Mouse (Mus musculus): Measurements from ENCODE around the gene Mansc4.

- no peak for TF ChIP-seq HCFC1 (IDR thresholded peaks at IDR 0.05; ENCODE audit: low read depth, low read length)
- TF ChIP-seq ZC3H11A (IDR thresholded peaks at IDR 0.05; ENCODE audit: low read depth, low read length): no peak
- no peak for TF ChIP-seq E2F4 (IDR thresholded peaks at IDR 0.05; ENCODE audit: borderline replicate concordance, low read depth, low read length)
- no peak for TF ChIP-seq CTCF (IDR thresholded peaks at IDR 0.05 in 2 of 3, conservative IDR thresholded peaks at IDR 0.05 in 1 of 3; ENCODE audit: control insufficient read depth in 1 of 3, insufficient read depth in 1 of 3, low read depth in 2 of 3, low read length in 3 of 3, poor library complexity in 1 of 3, severe bottlenecking in 1 of 3)
- no peak for TF ChIP-seq EP300 (IDR thresholded peaks at IDR 0.05; ENCODE audit: low read depth in 1 of 2, low read length in 2 of 2)
- no peak for TF ChIP-seq RCOR1 (IDR thresholded peaks at IDR 0.05; ENCODE audit: low read depth, low read length)
- no peak for TF ChIP-seq ZNF384 (IDR thresholded peaks at IDR 0.05; ENCODE audit: low read depth, low read length)
- TF ChIP-seq KAT2A (conservative IDR thresholded peaks at IDR 0.05; ENCODE audit: low read depth, low read length): no peak
- no peak for TF ChIP-seq POLR2A (IDR thresholded peaks at IDR 0.05; ENCODE audit: control insufficient read depth in 1 of 2, insufficient read depth in 1 of 2, low read depth in 1 of 2, low read length in 2 of 2, poor library complexity in 1 of 2)
- no peak for TF ChIP-seq MXI1 (IDR thresholded peaks at IDR 0.05; ENCODE audit: low read depth, low read length)
- TF ChIP-seq ZMIZ1 (IDR thresholded peaks at IDR 0.05; ENCODE audit: low read depth, low read length): no peak
- no peak for TF ChIP-seq SMC3 (IDR thresholded peaks at IDR 0.05; ENCODE audit: low read depth, low read length)
Measured at GRCm38 (mm10) chr6:147106716-147107115, 19.9 kb upstream of the Mansc4 start.
